Mouse (Mus musculus): ENCODE results near the gene 9930111J21Rik1. TPM values are rescaled to one million over a fixed set of nuclear protein-coding genes. Genes with fewer than 3 reads are reported as not detected.
"Not testable (repeated sequence)": the region's sequence is repeated elsewhere in the genome, so short reads cannot be mapped to it uniquely, and the experiment has no call there.

9930111J21Rik1 gene
- total RNA-seq (2021) = 1 to 10 TPM; 2.2 to 3.1 TPM
- long read RNA-seq, experiment 1 = 0 reads
- long read RNA-seq, experiment 2, partial matches to known transcripts = 1 of 1 reads
- long read RNA-seq, experiment 2, other reads (novel, unspliced or antisense) = 0 of 1 reads

- DNase-seq (ENCODE audit: low spot score in 2 of 2) = not testable (repeated sequence)
Measured at GRCm38 (mm10) chr11:48979251-48979650, at the start of gene 9930111J21Rik1. Gene 9930111J21Rik1 (minus strand): TSS chr11:48979398.

DNA sequence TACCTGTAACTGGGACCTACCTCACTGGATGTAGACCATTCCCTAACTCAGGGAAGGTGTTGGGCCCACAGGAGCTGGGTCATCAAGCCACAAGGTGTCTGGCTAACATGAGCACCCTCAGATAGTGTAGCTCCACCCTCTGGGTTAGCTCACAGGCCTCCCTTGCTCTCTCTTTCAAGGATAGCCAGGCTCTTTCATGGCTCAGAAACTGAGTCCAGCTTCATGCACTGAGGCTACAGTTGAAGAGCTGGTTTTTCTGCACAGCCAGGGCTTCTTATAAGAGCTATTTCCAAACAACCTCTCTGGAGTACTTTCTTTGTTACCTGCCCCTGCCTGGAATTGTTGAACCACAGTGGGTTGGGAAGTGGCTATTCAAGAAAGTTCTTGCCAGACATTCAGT, 32.9 kb upstream of the 9930111J21Rik1 start:
- DNase-seq (ENCODE audit: low spot score in 2 of 2) = not testable (repeated sequence)

- not testable (repeated sequence) for DNase-seq (ENCODE audit: low spot score in 2 of 2)
Measured at GRCm38 (mm10) chr11:49006785-49007184, 27.6 kb upstream of the 9930111J21Rik1 start.

- not testable (repeated sequence) for DNase-seq (ENCODE audit: low spot score in 2 of 2)
Measured at GRCm38 (mm10) chr11:49006317-49006716, 27.1 kb upstream of the 9930111J21Rik1 start.

DNA sequence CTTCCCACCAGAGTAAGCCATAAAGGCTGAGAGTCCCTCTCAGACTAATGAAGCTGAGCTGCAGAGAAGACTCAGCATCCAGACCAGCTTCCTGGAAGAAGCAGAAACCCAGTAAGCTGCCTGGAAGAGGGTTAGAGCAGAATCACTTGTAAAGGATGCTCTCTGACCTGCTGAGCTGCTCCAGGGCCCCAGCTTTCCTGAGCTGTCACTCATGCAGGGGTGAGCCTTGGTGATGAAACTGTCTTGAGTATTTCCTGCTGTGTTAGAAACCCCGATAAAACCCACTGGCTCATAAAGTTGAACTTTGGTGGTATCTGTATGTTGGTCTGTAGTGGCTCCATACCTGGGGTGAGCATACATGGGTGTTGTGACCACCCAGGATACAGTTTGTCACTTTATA, 21.2 kb upstream of the 9930111J21Rik1 start:
- not testable (repeated sequence) for DNase-seq (ENCODE audit: low spot score in 2 of 2)

- not testable (repeated sequence) for DNase-seq (ENCODE audit: low spot score in 2 of 2)
Measured at GRCm38 (mm10) chr11:48994018-48994417, 14.8 kb upstream of the 9930111J21Rik1 start, which contains the start of gene Tgtp1. Gene Tgtp1 (minus strand): TSS chr11:48994172.

DNA sequence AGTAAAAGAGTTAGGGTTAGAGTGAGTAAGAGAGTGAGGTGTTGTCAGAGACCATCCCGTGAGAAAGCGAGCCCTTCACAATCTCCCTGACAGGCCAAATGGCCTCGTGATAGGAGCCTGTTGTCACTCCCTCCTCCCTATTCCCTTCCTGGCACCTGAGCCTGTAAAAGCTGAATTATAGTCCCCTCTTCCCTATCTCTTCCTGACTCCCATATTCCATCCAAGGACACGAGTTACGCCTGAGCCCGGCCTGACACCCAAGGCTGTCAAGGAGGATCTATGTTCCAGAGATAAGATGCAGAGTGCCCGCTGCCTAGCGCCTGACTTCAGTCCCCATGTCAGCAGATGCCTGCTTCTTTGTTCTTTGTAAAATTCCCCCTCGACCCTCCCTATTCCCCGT, 14.1 kb upstream of the 9930111J21Rik1 start:
- DNase-seq (ENCODE audit: low spot score in 2 of 2) = not testable (repeated sequence)

GRCm38 (mm10) chr11:48991740-48992520, 12.7 kb upstream of the 9930111J21Rik1 start, which contains the start of gene Gm12185:
Gene Gm12185 (minus strand): TSS chr11:48992226.
- not testable (repeated sequence) for DNase-seq (ENCODE audit: low spot score in 2 of 2)

GRCm38 (mm10) chr11:48989981-48990380, 10.8 kb upstream of the 9930111J21Rik1 start:
- not testable (repeated sequence) for DNase-seq (ENCODE audit: low spot score in 2 of 2)

DNA sequence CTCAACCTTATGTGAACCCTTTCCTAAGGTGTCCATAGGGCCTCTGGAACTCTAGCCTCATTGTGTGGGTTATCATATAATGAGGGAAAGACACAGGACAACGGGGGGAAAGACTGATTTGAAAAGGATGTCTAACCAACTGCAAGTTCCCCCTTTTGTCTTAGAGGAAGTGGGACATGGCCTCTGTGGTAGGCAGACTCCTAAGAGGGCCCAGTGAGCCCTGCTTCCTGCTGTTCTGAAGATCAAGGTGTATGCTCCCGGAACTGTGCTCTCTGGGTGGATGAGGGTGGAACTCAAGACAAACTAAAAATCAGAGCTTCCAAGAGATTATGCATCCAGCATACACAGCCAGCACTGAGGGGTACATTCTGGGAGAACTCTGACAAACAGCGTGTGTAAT, 9.0 kb upstream of the 9930111J21Rik1 start:
- not testable (repeated sequence) for DNase-seq (ENCODE audit: low spot score in 2 of 2)

DNA sequence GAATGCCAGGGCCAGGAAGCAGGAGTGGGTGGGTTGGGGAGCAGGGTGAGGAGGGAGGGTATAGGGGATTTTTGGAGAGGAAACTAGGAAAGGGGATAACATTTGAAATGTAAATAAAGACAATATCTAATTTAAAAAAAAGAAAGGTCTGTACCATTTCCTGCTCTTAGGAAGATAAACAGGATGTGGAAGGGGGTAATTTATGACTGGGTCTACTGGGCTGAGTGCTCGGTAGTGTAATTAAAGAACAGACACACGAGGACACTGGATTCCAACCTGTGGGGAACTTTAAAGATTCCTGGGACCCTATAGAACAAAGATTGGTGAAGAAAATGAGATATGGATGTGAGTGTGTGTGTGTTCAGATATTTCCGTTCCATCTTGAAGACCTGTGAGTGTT, 3.6 kb upstream of the 9930111J21Rik1 start:
- DNase-seq (ENCODE audit: low spot score in 2 of 2) = not testable (repeated sequence)

DNA sequence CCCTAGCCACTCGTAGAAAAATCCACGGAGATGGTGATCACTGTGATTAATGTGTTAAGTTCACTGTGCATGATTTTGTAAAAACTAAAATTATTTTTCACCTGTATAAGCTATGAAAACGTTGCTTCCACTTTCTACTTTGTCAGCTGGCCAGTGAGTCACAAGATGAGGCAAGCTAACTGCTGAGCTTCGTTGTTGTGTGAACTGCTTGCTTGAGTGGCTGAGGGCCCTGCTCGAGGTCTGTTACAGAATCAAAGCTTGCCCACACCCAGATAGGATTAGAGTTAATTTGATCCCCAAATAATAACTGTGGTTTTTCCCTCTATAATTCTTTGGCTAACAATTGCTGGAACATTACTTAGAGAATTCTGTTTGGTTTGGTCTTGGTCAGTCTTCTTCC, 854 bp upstream of the 9930111J21Rik1 start:
- DNase-seq (ENCODE audit: low spot score in 2 of 2) = not testable (repeated sequence)

- not testable (repeated sequence) for DNase-seq (ENCODE audit: low spot score in 2 of 2)
Measured at GRCm38 (mm10) chr11:48978240-48978939, 808 bp downstream of the 9930111J21Rik1 start, which contains the start of gene Olfr56. Gene Olfr56 (plus strand): TSS chr11:48978889.

- DNase-seq (ENCODE audit: low spot score in 2 of 2) = not testable (repeated sequence)
Measured at GRCm38 (mm10) chr11:48974686-48975085, 4.5 kb downstream of the 9930111J21Rik1 start.

- DNase-seq (ENCODE audit: low spot score in 2 of 2) = not testable (repeated sequence)
Measured at GRCm38 (mm10) chr11:48946090-48946489, 33.1 kb downstream of the 9930111J21Rik1 start, which contains the start of gene Psme2b. Gene Psme2b (minus strand): TSS chr11:48946190.

DNA sequence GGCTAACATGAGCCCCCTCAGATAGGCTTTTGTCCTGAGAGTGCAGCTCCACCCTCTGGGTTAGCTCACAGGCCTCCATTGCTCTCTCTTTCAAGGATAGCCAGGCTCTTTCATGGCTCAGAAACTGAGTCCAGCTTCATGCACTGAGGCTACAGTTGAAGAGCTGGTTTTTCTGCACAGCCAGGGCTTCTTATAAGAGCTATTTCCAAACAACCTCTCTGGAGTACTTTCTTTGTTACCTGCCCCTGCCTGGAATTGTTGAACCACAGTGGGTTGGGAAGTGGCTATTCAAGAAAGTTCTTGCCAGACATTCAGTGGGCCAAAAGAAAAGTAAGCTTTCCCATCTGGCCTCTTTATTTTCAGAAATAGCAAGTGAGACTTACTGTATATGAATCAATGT, 39.9 kb downstream of the 9930111J21Rik1 start:
- DNase-seq (ENCODE audit: low spot score in 2 of 2) = not testable (repeated sequence)

DNA sequence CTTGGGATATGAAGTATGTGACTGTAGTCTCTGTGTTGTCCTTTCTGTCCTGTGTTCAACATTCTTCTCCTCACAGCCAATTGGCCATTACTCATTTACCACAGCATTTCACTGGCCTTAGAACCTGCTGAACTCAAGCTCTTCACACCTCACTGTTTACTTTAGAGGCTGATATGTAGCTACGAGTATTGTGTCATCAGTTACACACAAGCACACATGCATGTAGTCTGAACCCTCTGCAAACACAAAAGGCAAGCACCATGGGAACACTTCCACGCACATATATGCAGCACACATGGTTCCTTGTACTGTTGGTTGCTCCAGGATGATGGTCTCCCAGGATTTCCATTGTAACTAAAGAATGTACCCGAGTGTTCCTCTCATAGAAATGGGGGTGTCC, 43.9 kb downstream of the 9930111J21Rik1 start:
- DNase-seq (ENCODE audit: low spot score in 2 of 2) = not testable (repeated sequence)

DNA sequence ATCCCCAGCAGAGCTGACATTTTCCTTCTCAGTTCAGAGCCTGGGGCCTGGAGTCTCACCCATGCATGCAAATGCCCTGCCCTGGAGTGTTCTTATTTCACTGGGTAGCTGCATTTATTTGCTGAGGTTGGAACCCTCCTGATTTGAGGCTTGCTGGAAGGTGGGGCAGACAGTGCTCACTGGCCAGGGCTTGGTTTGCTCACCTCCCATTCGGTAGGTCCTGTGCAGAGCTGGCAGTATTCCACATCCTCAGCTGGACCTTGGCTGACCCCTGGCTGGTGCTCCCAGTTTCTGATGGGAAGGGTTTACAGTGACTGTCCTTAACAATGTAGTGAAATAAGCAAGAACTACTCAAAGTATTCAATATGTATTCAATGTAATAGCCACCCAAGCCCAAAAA, 45.3 kb downstream of the 9930111J21Rik1 start:
- DNase-seq (ENCODE audit: low spot score in 2 of 2) = not testable (repeated sequence)

GRCm38 (mm10) chr11:48933422-48933821, 45.8 kb downstream of the 9930111J21Rik1 start:
- not testable (repeated sequence) for DNase-seq (ENCODE audit: low spot score in 2 of 2)

GRCm38 (mm10) chr11:48928068-48928467, 51.1 kb downstream of the 9930111J21Rik1 start:
- DNase-seq (ENCODE audit: low spot score in 2 of 2) = not testable (repeated sequence)

DNA sequence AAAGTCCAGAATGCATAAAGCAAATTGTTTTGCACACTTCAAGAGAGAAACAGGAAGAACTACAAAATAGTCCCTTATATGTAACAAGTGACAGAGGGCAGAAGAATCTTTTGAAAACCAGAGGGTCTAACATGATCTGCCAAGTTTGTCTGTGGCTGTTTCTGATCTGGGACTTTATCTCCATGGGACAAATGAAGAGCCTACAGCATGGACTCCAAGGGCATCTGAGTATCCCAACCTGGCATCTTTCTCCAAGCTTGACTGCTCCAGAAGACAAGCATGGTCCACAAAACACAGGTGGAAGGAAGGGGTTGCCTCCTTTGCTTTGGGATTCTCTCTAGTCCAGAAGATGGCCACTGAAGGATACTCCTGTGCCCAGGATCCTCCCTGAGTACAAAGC, 52.8 kb downstream of the 9930111J21Rik1 start:
- DNase-seq (ENCODE audit: low spot score in 2 of 2) = not testable (repeated sequence)
